Comparison of ENCODE assay signal across 12 mouse cellular contexts in the genomic region with DNA sequence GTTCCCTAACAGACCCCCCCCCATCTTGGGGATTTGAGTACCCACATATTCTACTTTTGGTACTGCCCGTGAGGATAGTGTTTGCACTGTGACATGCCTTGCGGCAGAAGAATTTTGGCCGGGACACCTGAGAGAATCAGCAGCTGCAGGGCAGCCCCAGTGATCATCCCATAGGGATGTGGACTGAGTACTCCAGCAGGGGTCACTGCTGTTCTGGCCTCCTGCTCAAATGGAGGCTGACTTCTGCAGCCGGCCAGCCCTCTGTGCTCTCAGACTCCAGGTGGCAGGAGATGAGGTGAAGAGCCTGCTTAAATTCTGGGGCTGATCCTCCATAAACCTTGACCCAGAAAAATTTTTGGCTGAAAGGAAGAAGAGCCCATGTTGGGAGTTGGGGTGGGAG. TPM values are rescaled to one million over a fixed set of nuclear protein-coding genes. Genes with fewer than 3 reads are reported as not detected.
DNase-seq lines count a peak whose midpoint lies in the region; TF ChIP-seq lines count a peak whose summit lies in the region.
"Had no signal": no experiment of that assay in that cellular context is flagged by ENCODE, and none has a peak within 500 bp of the region (broad histone marks: within the 10 kb centered on the region; RNA-seq: fewer than 3 reads in every experiment).

No protein-coding gene starts in this region.

- no peaks in the 10 kb centered on the region for H3K36me3 ChIP-seq in kidney, adult 2 months (ENCODE audit: control insufficient read depth, insufficient read depth, low read length)
- H3K36me3 ChIP-seq in testis, adult 2 months (ENCODE audit: control insufficient read depth, insufficient read depth, low read length) = no peaks in the 10 kb centered on the region
- H3K36me3 ChIP-seq: forebrain, embryonic 10.5 days; hindbrain, embryonic 12.5 days; limb, embryonic 13.5 days; midbrain, embryonic 10.5 days; neural tube, embryonic 13.5 days had no signal

- DNase-seq in kidney, adult 2 months = no peak
- DNase-seq in kidney, adult 18-20 months = no peak
- no peak for DNase-seq in testis, postnatal 10 days (ENCODE audit: low spot score)
- peak; percentile 41 for DNase-seq in induced T-regulatory cell, adult 2 months (ENCODE audit: low read depth)
- no peak for DNase-seq in spleen, adult 18-20 months
- DNase-seq in thymus, adult 18-20 months = no peak

- H3K27me3 ChIP-seq in kidney, adult 2 months (replicated peaks; ENCODE audit: control insufficient read depth, insufficient read depth, low read length) = no peaks in the 10 kb centered on the region
- no peaks in the 10 kb centered on the region for H3K27me3 ChIP-seq in testis, adult 2 months (ENCODE audit: control insufficient read depth, insufficient read depth, low read length)
- H3K27me3 ChIP-seq: neural tube, embryonic 13.5 days had no signal

- peak; percentile 42 for TF ChIP-seq CTCF in kidney, adult 2 months (conservative IDR thresholded peaks at IDR 0.05; ENCODE audit: insufficient read depth, insufficient read length, low read depth, low read length)
- no peak; the same call in 1 of the 2 replicates for TF ChIP-seq CTCF in testis, adult 2 months (IDR thresholded peaks at IDR 0.05; ENCODE audit: control insufficient read depth, insufficient read depth, insufficient replicate concordance, low read depth, low read length)

- no peak overlapping the region for H3K27ac ChIP-seq in kidney, adult 2 months (ENCODE audit: insufficient read depth, low read depth, low read length)
- 0 out of 2 replicates have a peak overlapping the region, but pooled peaks have one; percentile 24 for H3K27ac ChIP-seq in testis, adult 2 months (ENCODE audit: control insufficient read depth, insufficient read depth, low read depth, low read length)
- H3K27ac ChIP-seq: forebrain, embryonic 10.5 days; hindbrain, embryonic 12.5 days; limb, embryonic 13.5 days; midbrain, embryonic 10.5 days; neural tube, embryonic 13.5 days had no signal

- TF ChIP-seq POLR2A in kidney, adult 2 months (IDR thresholded peaks at IDR 0.05; ENCODE audit: low read depth, low read length) = no peak
- TF ChIP-seq POLR2A in testis, adult 2 months (IDR thresholded peaks at IDR 0.05; ENCODE audit: control insufficient read depth, low read depth, low read length) = no peak

- no peaks in the 10 kb centered on the region for H3K4me1 ChIP-seq in kidney, adult 2 months (ENCODE audit: control insufficient read depth, insufficient read depth, low read length)
- no peaks in the 10 kb centered on the region for H3K4me1 ChIP-seq in testis, adult 2 months (ENCODE audit: control insufficient read depth, insufficient read depth, low read length)

- no peak overlapping the region for H3K4me3 ChIP-seq in kidney, adult 2 months (ENCODE audit: insufficient read depth, low read depth, low read length)
- H3K4me3 ChIP-seq in testis, adult 2 months (ENCODE audit: control insufficient read depth, low read depth, low read length) = no peak overlapping the region
- H3K4me3 ChIP-seq: forebrain, embryonic 10.5 days; hindbrain, embryonic 12.5 days; limb, embryonic 13.5 days; midbrain, embryonic 10.5 days; neural tube, embryonic 13.5 days had no signal

- 44% methylated on average over 4 of the region's 4 CpGs for WGBS in kidney, adult 2 months

RNA-seq across cellular contexts. Expression of gene Cd82, which starts 58.8 kb away (rescaled TPM):
- 200 and 223 TPM in 2 replicates for polyA plus RNA-seq in kidney, adult 2 months (2012; rRNA removed)
- polyA plus RNA-seq in testis, adult 2 months (2012; rRNA removed) = 29.9 and 31.7 TPM in 2 replicates
